Mouse (Mus musculus) myocyte (in vitro differentiated cells): ENCODE results near the gene Prpf8.

Experiments
- E2F4 ChIP-seq: IDR thresholded peaks from one replicate; pipeline ENCODE4 v1.6.1; 2011; ENCODE audit warnings: mild to moderate bottlenecking, control low read depth, moderate library complexity; ENCODE audit not compliant: insufficient read depth
- MAX ChIP-seq: IDR thresholded peaks from one replicate; pipeline ENCODE4 v1.6.1; 2011; ENCODE audit warnings: low read depth, mild to moderate bottlenecking, control low read depth
- POLR2A ChIP-seq: IDR thresholded peaks from one replicate; pipeline ENCODE4 v1.6.1; 2011; ENCODE audit warnings: low read depth, mild to moderate bottlenecking, control low read depth, moderate library complexity; ENCODE audit not compliant: insufficient read length

DNA sequence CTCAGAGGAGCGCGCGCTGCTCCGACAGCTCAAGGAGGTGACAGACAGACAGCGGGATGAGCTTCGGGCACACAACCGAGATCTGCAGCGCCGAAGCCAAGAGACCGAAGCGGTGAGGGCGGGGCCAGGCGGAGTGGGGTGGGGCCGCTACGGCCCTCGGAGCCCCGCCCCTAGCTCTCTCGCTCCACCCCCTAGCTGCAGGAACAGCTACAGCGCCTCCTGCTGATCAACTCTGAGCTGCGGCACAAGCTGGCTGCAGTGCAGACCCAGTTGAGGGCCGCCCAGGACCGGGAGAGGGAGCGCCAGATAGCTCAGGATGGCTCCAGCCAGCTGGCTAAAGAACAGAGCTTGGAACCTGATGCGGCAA is 24.0 kb downstream of the Prpf8 start:
- TF ChIP-seq E2F4 (no peak), MAX (no peak), POLR2A (peak; percentile 79)
